In genomic region chr5:27365946-27366345, GRCm38 (mm10) we compare ENCODE assay signal across 25 mouse cellular contexts.
DNase-seq lines count a peak whose midpoint lies in the region; ATAC-seq and TF ChIP-seq lines count a peak whose summit lies in the region.
"Had no signal": no experiment of that assay in that cellular context is flagged by ENCODE, and none has a peak within 500 bp of the region (broad histone marks: within the 10 kb centered on the region; RNA-seq: fewer than 3 reads in every experiment).

No protein-coding gene starts in this region.

- no peak for ATAC-seq in kidney, postnatal 0 days (replicated peaks; ENCODE audit: low FRiP score, low read depth)
- no peak for ATAC-seq in embryonic facial prominence, embryonic 11.5 days (replicated peaks; ENCODE audit: insufficient number of reproducible peaks, low FRiP score, low TSS enrichment, low read depth)
- no peak for ATAC-seq in erythroblast, adult 5-6 weeks (replicated peaks; ENCODE audit: low FRiP score, poor library complexity, severe bottlenecking)
- ATAC-seq: intestine, embryonic 16.5 days; midbrain, embryonic 15.5 days had no signal

- WGBS in kidney, postnatal 0 days, result 63% methylated on average over 2 of the region's 2 CpGs
- WGBS in embryonic facial prominence, embryonic 11.5 days, result 68% methylated on average over 2 of the region's 2 CpGs

- H3K4me2 ChIP-seq in kidney, postnatal 0 days (ENCODE audit: low read length), result no peak overlapping the region
- H3K4me2 ChIP-seq in embryonic facial prominence, embryonic 11.5 days (ENCODE audit: low read depth, low read length), result no peak overlapping the region
- H3K4me2 ChIP-seq: forebrain, embryonic 12.5 days; heart, embryonic 12.5 days; hindbrain, embryonic 14.5 days; limb, embryonic 12.5 days; liver, embryonic 13.5 days; midbrain, embryonic 15.5 days; stomach, embryonic 15.5 days had no signal

- H3K27me3 ChIP-seq in kidney, postnatal 0 days (ENCODE audit: insufficient read depth, low read length), result no peaks in the 10 kb centered on the region
- H3K27me3 ChIP-seq in embryonic facial prominence, embryonic 11.5 days (ENCODE audit: control insufficient read depth, insufficient read depth, low read length), result no peaks in the 10 kb centered on the region
- H3K27me3 ChIP-seq: forebrain, embryonic 12.5 days; heart, embryonic 12.5 days; limb, embryonic 12.5 days; liver, embryonic 13.5 days; midbrain, embryonic 15.5 days; stomach, embryonic 15.5 days had no signal

- H3K9me3 ChIP-seq in kidney, postnatal 0 days (replicated peaks; ENCODE audit: low read length), result no peaks in the 10 kb centered on the region
- no peaks in the 10 kb centered on the region for H3K9me3 ChIP-seq in embryonic facial prominence, embryonic 11.5 days (replicated peaks; ENCODE audit: control insufficient read depth, low read length)
- H3K9me3 ChIP-seq: forebrain, embryonic 12.5 days; G1E; limb, embryonic 12.5 days; liver, embryonic 13.5 days; midbrain, embryonic 15.5 days; stomach, embryonic 15.5 days had no signal

- DNase-seq in kidney, postnatal 0 days (ENCODE audit: low spot score), result peak; percentile 53
- no peak for DNase-seq in kidney, postnatal 14 days
- peak; percentile 31 for DNase-seq in ES-CJ7 (ENCODE audit: low read depth, low spot score)
- DNase-seq in NIH3T3 (ENCODE audit: low read depth), result peak; percentile 20
- DNase-seq in embryonic facial prominence, embryonic 11.5 days (ENCODE audit: low spot score), result peak; percentile 61
- no peak for DNase-seq in thymus, postnatal 10 days (ENCODE audit: low spot score in 2 of 2)
- no peak for DNase-seq in right cerebral cortex, postnatal 10 days (ENCODE audit: low spot score in 2 of 2)
- DNase-seq: adrenal gland, postnatal 25 days; cerebellum, adult 18-20 months; cerebellum, postnatal 36 days; gastrocnemius, postnatal 10 days; heart, postnatal 14 days; liver, embryonic 13.5 days; right cerebral cortex, postnatal 25 days; thymus, adult 18-20 months had no signal

- H3K4me1 ChIP-seq in kidney, postnatal 0 days (replicated peaks; ENCODE audit: insufficient read depth, low read length), result no peaks in the 10 kb centered on the region
- no peaks in the 10 kb centered on the region for H3K4me1 ChIP-seq in embryonic facial prominence, embryonic 11.5 days (ENCODE audit: control insufficient read depth, insufficient read depth, low read length)
- H3K4me1 ChIP-seq: forebrain, embryonic 12.5 days; heart, embryonic 12.5 days; limb, embryonic 12.5 days; liver, embryonic 13.5 days; midbrain, embryonic 15.5 days; stomach, embryonic 15.5 days had no signal

- no peak overlapping the region for H3K4me3 ChIP-seq in kidney, postnatal 0 days (replicated peaks; ENCODE audit: low read depth, low read length)
- H3K4me3 ChIP-seq in embryonic facial prominence, embryonic 11.5 days (ENCODE audit: low read depth, low read length), result no peak overlapping the region
- H3K4me3 ChIP-seq: forebrain, embryonic 12.5 days; heart, embryonic 12.5 days; limb, embryonic 12.5 days; liver, embryonic 13.5 days; midbrain, embryonic 15.5 days; myocyte; stomach, embryonic 15.5 days had no signal

- no peak overlapping the region for H3K27ac ChIP-seq in kidney, postnatal 0 days
- no peak overlapping the region for H3K27ac ChIP-seq in embryonic facial prominence, embryonic 11.5 days (replicated peaks; ENCODE audit: low read depth, low read length)
- H3K27ac ChIP-seq: forebrain, embryonic 12.5 days; hindbrain, embryonic 14.5 days; limb, embryonic 12.5 days; liver, embryonic 13.5 days; midbrain, embryonic 15.5 days; stomach, embryonic 15.5 days had no signal

- TF ChIP-seq CTCF in kidney, postnatal 0 days (IDR thresholded peaks at IDR 0.05; ENCODE audit: low read depth), result no peak

- no peaks in the 10 kb centered on the region for H3K36me3 ChIP-seq in kidney, postnatal 0 days (ENCODE audit: insufficient read depth, low read length)
- H3K36me3 ChIP-seq in embryonic facial prominence, embryonic 11.5 days (replicated peaks; ENCODE audit: control insufficient read depth, insufficient read depth, low read depth, low read length), result no peaks in the 10 kb centered on the region
- H3K36me3 ChIP-seq: forebrain, embryonic 12.5 days; G1E; heart, embryonic 12.5 days; limb, embryonic 12.5 days; liver, embryonic 13.5 days; midbrain, embryonic 15.5 days; stomach, embryonic 15.5 days had no signal

- no peak overlapping the region for H3K9ac ChIP-seq in kidney, postnatal 0 days (ENCODE audit: low read depth, low read length)
- H3K9ac ChIP-seq in embryonic facial prominence, embryonic 11.5 days (replicated peaks; ENCODE audit: low read length), result no peak overlapping the region
- H3K9ac ChIP-seq: forebrain, embryonic 12.5 days; heart, embryonic 12.5 days; hindbrain, embryonic 14.5 days; limb, embryonic 12.5 days; liver, embryonic 13.5 days; midbrain, embryonic 15.5 days; stomach, embryonic 15.5 days had no signal

Comparison
In these comparisons a context has a peak if more than half of its experiments do, and no peak if none do; other contexts are left out.
1. DNase-seq: peak in kidney, postnatal 0 days (single experiment), ES-CJ7 (single experiment), NIH3T3 (single experiment) and embryonic facial prominence, embryonic 11.5 days (single experiment); none in kidney, postnatal 14 days (single experiment), thymus, postnatal 10 days (0 of 2) and right cerebral cortex, postnatal 10 days (0 of 2).